Mouse (Mus musculus) gastrocnemius, postnatal 4 days (tissue): Measurements from ENCODE around the gene Tcf7l1. TPM values are rescaled to one million over a fixed set of nuclear protein-coding genes. Genes with fewer than 3 reads are reported as not detected.

Experiments used
- DNase-seq, 2 experiments: peaks; one replicate each; pipeline ENCODE4 v3.0.0; 2021 to 2022; ENCODE audit warnings: low spot score in 2 of 2, mixed read lengths in 2 of 2
- total RNA-seq, 2 experiments: library from RNA; stranded (reverse); gene quantifications; 2 replicates each; pipeline ENCODE4 v1.2.3; 2021

The Tcf7l1 gene
- total RNA-seq, 2 experiments from 2014 or later = 32.9 to 34.8 TPM

- peak; percentile 46 to 65 for DNase-seq
Measured at GRCm38 (mm10) chr6:72787948-72788891, 834 bp downstream of the Tcf7l1 start.

DNA sequence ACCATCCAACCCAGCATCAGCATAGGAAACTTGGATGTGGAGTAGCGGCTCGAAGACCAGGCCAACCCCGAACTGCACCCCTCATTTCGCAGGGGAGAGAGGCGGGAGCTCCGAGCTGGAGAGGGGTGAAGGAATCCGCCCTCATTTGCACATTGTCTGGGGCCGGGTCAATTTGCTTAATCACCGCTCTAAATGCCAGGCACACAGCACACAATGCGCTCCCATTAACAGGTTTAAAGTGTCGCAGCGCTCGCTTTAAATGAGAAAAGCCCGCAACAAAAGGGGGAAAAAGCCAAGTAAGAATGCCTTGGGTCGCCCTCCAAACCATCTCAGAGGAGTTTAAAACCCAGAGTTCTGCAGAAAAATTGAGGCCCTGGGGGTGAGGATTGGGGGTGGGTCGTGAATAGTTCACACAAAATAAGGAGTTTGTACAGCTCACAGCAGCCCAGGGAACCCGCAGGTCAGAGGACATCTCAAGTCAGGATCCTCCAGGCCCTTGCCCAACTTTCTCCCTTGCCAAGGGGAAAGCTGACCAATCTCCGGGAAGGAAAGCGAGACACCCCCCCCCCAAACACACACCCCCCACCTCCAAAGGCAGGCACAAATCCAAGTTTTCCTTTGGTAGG, 1.6 kb downstream of the Tcf7l1 start:
- DNase-seq = peak in 1 of 2 experiments; percentile 15

GRCm38 (mm10) chr6:72783780-72784179, 5.3 kb downstream of the Tcf7l1 start:
- DNase-seq = no peak

- no peak for DNase-seq
Measured at GRCm38 (mm10) chr6:72778779-72779776, 10.0 kb downstream of the Tcf7l1 start.

DNA sequence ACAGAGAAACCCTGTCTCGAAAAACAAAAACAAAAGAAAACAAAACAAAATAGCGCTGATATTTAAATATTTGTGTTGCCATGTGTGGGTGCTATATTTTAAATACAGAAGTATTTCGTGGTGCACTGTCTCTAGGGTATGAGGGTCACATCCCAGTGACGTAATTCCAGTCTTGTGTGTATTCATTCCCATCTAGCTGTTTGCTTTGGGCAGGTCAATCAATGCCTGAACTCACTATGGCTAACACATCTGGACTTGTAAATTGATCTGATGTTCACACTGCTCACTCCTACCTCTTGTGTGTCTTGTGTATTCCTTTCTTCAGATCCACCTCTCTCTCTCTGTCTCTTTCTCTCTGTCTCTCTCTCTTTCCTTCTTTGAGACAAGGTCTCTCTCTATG, 11.8 kb downstream of the Tcf7l1 start:
- DNase-seq = no peak

DNA sequence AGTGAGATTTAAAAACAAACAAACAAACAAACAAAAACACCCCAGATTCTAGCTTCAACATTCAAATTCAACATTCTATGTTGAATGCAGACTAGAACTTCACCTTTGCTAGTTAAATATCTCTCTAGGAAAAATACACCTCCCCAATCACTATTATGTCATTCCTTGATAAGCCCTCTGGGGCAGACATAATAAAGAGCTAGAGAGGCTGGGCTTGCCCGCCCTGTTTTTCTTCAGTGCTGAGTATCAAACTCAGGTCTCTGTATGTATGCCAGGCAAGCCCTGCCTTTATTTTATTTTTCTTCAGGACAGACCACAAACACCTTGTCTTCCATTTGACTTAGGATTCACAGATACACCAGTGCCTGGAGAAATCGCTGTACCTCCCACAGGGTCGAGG, 14.8 kb downstream of the Tcf7l1 start:
- DNase-seq = no peak

DNA sequence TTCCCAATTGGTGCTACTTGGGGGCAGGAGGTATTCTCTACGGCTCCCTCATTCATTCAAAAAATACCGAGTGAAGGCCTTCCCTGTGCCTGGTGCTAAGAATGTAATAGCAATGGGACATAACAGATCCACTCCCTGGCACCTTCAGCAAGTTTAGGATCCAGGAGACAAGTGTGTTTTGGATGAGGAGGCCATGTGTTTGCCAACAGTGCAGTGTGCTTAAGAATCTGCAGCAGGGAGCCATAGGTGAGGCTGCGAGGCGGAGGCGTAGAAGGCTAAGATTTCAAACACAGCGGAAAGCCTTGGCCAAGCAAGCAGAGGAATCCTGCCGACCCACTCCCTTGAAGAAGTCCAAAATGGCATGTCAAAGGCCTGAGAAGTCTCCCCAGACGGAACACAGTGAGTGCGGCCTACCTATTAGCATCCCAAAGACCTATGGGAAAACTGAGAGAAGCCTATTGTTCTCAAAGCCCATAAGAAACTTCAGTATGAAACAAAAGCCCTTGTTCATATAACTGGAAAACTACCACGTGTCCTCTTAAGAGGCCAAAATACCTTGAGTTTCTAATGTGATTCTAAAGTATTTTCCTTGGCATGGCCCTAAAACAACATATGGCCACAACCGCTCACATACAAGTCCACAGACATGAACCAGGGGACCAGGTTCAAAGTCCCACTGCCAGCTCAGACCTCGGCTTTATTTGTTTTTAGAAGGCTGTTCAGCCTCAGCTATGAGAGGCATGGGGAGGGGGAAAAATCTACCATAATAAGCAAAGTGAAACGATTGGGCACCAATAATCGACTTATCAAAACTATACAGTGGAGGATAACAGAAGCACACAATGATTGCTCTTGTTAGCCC, 18.9 kb downstream of the Tcf7l1 start:
- no peak for DNase-seq

DNA sequence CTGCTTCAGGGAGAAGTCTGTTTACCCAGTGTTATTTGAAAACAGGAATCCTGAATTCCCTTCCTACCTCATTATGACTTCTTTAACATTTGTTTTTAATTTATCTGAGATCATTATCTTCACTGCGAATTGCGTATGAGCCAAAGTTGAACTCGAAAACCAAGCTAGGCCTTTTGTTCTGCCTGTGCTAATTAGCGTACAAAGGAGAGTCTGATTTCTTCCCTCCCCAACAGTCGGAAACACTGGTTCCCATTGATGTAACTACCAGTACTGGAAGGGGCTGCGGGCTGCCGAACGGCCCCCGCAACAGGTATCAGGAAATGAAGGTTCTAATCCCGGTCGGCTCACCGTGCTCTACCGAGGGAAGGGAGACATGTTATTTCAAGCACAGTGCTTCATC, 19.7 kb downstream of the Tcf7l1 start:
- no peak for DNase-seq

DNA sequence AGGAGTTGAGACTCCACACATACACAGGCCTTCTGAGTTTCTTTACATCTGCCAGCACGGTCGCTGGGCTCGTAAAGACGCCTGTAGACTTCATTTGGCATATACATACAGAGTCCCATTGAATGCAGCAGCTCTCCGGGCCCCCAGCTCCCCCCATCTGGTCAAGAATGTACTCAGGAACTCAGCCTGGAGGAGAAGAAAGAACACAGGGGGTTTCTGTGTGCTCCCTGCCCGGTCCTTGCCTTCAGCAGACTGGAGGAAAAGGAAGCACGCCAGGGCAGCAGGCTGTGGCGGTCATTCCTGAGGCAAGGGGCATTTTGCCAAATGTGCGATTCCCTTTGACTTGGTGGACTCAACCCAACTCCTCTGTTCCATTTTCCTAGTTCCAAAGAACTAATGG, 20.2 kb downstream of the Tcf7l1 start:
- peak; percentile 45 to 68 for DNase-seq

DNA sequence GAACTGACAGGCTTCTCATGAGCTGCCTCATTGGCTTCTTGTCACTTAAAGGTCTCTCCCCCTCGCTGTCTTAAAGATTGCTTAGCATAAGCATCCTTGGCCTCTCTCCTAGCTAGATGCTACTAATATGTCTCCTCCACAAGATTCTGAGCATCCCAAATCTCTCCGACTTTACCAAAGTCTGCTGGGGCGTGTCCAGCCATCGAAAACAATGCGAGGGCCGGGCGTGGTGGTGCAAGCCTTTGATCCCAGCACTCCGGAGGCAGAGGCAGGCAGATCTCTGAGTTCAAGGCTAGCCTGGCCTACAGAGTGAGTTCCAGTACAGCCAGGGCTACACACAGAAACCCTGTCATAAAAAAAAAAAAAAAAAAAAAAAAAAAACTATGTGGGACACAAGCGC, 21.0 kb downstream of the Tcf7l1 start:
- DNase-seq = no peak

- no peak for DNase-seq
Measured at GRCm38 (mm10) chr6:72763616-72764015, 25.4 kb downstream of the Tcf7l1 start.

DNA sequence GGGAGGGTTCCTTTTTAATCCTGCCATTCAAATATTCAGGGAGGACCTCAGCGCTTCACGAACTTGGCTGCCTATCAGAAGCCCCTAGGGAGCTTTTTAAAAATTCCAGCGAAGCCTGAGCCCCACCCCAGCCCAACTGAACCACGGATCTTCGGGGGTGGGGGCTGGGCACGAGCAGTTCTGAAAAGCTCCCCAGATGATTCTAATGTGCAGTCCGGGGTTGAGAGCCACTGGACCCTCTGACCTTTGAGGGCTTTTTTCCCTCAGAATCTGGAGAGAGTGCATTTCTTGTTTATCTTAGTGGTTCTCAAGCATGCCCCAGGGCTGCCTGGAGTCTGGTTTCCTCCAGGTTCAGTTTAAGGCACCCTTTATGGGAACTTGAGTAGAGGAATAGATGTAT, 27.4 kb downstream of the Tcf7l1 start:
- DNase-seq = peak in 1 of 2 experiments; percentile 34

DNA sequence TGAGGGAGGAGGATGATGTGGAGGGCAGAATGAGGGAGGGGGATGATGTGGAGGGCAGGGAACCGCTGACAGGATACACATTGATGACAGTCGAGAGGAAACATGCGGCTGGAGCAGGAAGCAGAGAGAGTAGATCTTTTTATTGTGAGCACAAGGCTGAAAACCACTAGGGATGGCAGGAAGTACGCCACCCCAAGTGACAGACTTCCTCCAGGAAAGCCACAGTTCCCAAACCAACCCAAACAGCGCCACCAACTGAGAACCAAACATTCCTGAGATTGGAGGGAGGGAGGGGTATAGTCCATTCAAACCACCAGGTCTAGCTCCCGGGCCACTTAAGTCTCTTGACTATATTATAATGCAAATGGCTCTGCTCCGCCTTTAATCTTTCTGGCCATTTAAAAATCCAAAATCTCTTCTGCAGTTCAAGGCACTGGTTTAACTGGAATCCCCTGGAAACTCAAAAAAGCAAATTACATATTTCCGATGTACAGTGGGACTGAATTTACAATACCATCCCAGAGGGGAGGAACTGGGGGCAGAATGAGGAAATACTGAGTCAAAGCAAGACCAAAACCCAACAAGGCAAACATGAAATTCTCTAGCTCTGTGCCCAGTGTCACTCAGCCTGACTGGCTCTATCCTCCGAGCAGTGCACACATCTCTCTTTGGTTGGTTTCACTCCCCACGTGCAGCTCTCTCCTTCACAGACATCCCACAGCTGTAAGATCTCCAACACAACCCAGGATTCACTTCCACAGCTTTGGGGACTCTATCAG, 30.6 kb downstream of the Tcf7l1 start:
- no peak for DNase-seq

DNA sequence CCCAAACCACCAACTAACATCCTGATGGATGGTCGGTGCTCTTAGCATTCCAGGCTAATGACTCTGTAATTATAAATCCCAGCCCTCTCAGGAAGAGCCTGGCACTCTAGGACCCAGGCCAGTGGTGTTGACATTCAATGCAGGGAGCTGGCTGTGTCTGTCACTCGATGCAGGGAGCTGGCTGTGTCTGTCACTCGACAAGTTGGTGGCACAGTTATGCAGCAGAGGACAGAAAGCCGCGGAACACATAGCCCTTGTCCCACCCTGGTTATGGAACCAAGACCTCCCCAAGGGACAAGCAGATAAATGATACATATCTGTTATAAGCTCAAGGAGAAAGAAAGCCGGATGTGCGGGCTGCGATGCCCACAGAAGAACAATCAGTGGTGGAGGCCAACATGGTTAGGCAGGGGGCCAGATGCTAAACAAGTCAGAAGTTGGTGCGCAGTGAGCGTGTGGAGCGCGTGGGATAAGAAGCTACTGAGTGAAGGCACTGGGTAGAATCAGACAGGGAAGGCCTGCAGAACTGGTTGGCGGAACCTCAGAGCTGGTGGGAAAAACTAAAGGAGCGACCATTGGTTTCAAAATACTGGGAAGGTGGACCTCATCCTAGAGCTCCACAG, 33.7 kb downstream of the Tcf7l1 start:
- DNase-seq = no peak

DNA sequence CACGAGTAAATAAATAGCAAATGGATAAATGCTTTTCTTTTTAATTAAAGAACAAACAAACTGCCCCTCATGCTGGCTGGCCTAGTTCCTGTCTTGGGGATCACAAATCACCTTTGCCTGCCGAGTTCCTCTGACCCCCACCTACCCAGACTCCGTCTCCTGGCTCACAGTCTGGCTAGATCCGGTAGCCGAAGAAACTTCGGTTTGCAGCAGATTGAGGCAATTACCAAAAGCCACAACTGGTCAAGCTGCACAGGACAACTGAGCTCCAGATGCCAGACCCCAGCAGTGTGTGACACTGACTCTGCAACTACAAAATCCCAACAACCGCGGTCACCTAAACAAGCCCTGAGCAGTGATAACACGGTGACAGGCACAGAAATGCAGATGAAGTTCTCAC, 34.8 kb downstream of the Tcf7l1 start:
- no peak for DNase-seq

DNA sequence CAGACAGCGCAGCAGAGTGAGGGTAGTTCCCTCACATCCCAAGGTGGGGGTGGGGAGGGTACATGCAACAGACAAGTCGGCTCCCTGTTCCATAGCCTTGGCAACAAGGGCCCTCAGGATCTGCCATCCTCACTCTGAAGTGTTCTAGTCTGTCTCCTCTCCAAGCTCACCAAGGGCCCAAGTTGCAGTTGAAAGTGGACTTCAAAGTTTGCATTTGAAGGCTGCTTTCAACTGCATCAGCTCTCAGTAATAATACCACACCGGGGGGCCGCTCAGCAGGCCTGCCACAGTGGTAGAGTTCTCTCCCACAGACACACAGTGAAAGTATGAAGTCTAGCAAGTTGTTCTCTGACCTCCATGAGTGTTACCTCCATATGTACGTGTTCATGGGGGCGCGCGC, 35.3 kb downstream of the Tcf7l1 start:
- DNase-seq = no peak

- no peak for DNase-seq
Measured at GRCm38 (mm10) chr6:72752824-72753223, 36.2 kb downstream of the Tcf7l1 start.

GRCm38 (mm10) chr6:72751210-72751609, 37.8 kb downstream of the Tcf7l1 start:
- DNase-seq = no peak

DNA sequence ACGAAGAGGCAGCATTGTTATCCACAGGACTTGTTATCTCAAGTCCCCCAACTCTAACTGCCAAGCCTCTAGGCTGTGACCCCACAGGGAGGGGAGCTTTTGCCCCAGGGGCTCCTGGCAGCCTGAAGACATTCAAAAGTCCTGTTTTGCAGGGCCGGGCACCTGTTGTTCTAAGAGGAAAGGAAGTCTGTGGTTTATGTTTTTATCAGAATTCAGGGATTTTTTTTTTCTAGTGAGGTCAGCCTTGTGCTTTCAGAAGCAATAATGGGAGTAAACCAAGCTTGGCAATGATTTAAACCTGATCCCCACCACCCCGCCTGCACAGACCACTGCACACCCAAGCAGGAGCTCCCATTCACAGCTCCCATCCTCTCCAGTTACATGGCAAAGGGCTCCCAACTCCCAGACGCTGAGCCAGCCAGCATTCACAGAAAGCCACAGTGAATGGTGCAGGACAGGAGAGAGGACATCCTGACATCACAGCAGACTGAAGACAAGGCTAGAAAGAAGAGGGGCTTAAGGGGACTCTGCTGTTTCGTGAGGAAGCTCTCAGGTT, 40.1 kb downstream of the Tcf7l1 start:
- no peak for DNase-seq
